Mouse (Mus musculus) liver, embryonic 14.5 days (tissue): ENCODE results near the gene Tstd3.
"Not testable (repeated sequence)": the region's sequence is repeated elsewhere in the genome, so short reads cannot be mapped to it uniquely, and the experiment has no call there.

Source experiments
- CTCF ChIP-seq: IDR thresholded peaks from 2 replicates; pipeline ENCODE4 v1.5.1; 2016; ENCODE audit warnings: antibody characterized with exemption, low read depth, control low read depth
- EP300 ChIP-seq: IDR thresholded peaks from 2 replicates; pipeline ENCODE4 v1.6.1; 2016; ENCODE audit warnings: antibody characterized with exemption, low read depth

DNA sequence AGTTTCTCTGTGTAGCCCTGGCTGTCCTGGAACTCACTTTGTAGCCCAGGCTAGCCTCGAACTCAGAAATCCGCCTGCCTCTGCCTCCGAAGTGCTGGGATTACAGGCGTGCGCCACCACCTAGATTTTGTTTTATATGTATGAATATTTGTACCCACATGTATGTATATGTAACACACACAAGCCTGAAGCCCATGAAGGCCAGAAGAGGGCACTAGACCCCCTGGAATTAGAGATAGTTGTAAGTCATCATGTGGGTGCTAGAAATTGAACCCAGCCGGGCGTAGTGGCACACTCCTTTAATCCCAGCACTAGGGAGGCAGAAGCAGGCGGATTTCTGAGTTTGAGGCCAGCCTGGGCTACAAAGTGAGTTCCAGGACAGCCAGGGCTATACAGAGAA lies 22.9 kb downstream of the Tstd3 start:
- TF ChIP-seq CTCF: peak; percentile 38
- not testable (repeated sequence) for TF ChIP-seq EP300
